Mouse (Mus musculus): Measurements from ENCODE around the gene Efnb1.

Gene Efnb1

DNA sequence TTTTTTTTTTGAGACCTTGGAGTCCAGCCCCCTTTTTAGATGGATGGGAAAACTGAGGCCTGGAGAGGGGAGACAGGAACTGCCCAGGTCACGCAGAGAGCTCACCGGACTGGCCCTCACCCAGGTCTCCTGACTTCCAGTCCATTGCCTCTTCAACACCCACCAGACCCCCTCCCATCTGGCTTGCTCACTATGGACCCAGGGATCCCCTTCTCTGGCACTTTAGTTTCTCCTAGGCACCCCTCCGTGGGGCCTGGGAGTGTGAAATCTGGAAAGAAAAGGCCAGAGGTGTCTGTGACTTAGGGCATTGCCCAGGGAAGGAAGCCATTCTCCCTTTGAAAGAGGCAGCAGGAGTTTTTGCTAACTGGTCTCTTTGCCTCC, 17.3 kb downstream of the Efnb1 start:
- no peak for DNase-seq (ENCODE audit: low read depth, low spot score)

DNA sequence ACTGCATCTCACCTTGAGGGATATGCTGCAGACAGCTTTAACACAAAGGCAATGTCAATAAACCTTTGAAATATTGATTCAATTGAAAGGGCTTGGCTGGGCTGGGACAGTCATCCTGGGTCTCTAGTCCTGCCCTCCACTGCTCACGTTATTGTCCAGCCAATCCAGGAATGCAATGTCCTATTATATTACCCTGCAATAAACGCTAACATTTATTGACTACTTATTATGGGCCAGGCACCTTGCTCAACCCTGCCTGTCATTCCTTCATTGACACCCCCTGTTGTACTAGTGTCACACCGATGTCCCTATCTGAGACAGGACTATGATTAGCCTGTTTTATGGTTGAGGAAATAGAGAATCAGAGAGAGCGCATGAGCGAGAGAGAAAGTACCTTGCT, 18.4 kb downstream of the Efnb1 start:
- no peak for DNase-seq (ENCODE audit: low read depth, low spot score)

DNA sequence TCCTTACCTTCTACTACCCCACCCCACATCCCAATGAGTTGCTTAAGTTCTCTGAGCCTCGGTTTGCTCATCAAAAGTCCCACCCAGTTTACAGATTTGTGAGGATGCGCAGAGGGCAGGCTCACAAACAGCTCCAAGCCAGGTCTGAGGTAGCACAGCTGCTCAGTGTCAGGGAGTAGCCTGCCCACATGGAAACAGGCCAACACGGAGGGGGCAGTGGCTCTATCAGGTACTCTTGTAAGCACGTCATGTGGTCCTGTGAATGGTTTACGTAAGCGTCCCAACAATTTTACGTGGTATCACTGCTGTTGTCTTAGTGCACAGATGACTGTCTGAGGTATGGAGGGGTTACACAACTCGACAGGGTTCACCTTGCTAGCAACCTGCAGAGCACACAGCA, 23.1 kb downstream of the Efnb1 start:
- DNase-seq (ENCODE audit: low read depth, low spot score) = no peak

DNA sequence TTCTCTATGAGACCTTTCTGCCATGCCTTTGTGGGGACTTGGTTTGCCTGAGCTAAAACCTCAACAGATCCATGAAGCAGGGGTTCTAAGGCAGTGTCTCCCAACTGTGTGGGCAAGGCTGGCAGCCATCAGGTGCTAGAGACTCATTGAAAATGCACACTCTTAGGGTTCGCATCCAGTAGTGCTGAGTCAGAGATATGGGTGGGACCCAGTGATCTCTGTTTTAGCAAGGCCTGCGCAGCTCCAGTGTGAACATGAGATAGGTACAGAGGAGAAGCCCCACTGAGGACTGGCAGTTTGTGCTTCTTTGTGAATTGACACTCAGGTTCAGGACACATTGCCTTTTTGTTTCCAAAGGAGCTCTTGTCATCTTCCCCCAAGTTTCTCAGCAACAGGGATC, 28.2 kb downstream of the Efnb1 start:
- no peak for DNase-seq (ENCODE audit: low read depth, low spot score)

DNA sequence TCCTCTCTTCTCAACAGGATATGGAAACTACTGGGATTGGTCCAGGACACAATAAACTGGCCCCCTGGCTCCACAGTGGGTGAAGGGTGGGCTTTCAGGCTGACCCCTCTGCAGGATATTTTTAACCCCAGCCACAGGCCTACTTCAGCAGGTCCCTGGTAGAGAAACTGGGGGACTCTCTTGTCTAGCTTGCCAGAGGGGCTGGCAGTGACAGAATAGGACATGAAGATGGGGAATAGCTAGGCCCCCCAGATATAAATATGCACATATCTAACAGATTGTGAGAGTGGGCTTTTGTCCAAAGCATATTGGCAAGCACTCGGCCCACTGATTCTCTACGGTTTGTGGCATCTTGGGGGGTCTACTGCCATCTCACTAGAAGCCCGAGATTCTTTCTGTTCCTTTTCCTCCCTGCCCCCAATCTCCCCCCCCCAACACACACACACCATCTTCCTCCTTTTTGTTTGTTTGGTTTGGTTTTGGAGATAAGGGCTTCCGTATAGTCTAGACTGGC, 29.0 kb downstream of the Efnb1 start:
- no peak for DNase-seq (ENCODE audit: low read depth, low spot score)

DNA sequence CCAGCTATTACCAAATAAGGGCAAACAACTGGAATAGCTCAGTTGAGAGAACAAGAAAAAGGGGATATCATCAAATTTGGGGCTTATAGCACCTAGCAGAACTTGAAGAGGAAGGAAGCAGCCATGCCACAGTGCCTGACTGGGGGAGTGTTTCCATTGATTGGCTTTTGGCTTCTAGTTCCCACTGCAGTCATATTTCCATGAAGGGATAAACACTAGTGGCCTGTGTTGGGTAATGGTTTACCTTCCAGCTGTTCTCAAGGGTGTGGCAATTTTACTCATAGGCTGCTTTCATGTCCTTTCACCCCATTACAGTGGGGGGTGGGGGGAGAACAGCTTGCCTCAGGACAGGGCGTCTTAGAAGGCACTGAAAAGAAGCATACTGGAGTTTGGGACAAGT, 31.1 kb downstream of the Efnb1 start:
- no peak for DNase-seq (ENCODE audit: low read depth, low spot score)

DNA sequence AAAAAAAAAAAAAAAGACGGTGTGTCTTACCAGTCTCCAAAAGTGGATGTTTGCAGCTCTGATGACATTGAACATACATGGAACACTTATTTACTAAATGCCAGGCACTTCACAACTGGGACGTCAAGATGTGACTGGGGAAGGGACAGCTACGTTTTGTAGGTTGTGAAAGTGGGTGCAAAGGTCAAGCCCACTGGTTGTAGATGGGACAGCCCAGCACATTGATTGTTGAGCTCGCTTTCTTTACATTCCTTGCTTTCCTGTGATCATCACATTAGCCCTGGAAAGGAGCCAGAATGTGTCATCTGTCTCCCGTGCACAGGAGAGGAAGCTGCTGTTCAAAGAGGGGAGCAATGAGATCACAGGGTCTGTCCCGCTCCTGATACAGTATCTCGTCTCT, 31.6 kb downstream of the Efnb1 start:
- no peak for DNase-seq (ENCODE audit: low read depth, low spot score)

DNA sequence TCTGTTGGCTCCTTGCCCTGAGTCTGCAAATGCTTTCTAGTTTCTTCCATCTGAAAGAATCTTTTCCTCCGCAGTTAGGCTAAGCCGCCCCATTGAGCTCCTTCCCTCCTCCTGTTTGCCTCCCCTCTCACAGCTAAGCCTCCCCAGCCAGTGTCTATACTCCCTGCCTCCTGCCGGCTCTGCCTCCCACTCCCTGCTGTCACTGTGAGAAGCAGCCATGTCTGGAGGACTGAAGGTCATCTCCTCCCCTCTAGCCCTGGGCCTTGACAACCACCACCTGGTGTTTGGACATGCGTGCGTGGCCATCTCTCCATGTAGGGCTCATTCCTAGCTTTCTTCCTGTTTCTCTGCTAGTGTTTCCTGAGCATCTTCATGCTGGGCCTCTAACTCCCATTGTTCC, 36.4 kb downstream of the Efnb1 start:
- DNase-seq (ENCODE audit: low read depth, low spot score) = no peak

DNA sequence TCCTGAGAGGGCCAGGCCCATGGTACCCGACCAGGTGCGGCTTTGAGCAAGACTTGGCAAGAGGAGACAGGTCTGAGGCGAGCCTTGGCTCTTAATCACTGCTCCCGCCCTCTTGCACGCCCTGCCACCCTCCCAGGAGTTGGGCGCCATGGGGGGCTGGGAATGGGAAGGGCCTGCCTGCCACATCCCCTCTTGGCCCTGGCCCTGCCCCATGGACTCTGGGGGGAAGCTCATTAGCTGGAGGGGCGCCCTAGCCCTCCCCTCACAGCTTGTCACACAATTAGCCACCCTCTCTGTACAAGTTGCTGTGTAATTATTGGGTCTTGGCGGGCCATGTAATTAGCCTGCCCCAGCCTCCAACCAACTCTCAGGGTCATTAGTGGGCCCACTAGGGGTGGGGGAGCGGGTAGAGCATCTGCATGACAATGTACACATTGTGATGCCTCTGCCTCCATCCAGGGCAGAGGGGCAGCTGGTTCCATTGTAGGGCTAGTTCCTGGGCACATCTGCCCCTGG, 49.2 kb downstream of the Efnb1 start:
- no peak for DNase-seq (ENCODE audit: low read depth, low spot score)

DNA sequence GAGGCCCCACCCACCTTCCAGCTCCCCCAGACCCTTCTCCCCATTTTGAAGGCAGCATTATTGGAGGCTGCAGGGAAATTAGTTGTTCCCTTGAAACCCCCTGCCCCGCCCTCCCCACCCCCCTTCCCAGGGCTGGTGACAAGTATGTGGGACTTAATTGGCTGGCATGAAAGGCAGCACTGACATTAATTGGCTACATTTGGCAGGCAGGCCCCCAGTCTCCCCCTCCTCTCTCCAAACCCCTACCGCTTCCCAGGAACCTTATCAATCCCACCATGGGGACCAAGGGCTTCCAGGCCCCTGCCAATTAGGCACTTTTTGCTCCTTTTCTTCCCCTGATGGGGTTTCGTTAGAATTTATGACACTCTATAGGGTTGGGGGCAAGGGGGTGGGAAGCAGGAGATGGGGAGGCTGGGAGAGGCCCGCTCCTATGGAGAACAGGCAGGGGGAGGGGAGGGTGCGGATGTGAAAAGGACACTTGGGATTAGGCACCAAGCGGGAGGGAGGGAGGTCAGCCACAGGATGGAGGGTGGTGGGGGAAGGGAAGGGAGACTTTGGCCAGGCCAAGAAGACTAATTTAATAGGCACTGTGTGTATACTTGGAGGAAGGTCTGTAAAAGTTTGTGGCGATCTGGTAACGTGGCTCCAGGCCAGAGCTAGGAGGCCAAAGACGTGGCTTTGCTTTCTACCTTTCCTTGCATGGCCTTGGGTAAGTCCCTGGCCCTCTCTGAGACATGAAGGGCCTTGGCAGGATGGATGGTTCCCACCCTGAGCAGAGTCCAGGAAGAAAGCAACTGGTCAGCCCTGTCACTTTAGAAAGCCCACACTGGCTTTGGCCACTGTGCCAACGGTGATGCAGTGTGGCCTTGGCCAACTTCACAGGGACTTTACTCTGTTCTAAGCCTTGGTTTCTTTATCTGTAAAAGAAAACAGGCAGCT, 50.8 kb downstream of the Efnb1 start:
- DNase-seq (ENCODE audit: low read depth, low spot score) = no peak

DNA sequence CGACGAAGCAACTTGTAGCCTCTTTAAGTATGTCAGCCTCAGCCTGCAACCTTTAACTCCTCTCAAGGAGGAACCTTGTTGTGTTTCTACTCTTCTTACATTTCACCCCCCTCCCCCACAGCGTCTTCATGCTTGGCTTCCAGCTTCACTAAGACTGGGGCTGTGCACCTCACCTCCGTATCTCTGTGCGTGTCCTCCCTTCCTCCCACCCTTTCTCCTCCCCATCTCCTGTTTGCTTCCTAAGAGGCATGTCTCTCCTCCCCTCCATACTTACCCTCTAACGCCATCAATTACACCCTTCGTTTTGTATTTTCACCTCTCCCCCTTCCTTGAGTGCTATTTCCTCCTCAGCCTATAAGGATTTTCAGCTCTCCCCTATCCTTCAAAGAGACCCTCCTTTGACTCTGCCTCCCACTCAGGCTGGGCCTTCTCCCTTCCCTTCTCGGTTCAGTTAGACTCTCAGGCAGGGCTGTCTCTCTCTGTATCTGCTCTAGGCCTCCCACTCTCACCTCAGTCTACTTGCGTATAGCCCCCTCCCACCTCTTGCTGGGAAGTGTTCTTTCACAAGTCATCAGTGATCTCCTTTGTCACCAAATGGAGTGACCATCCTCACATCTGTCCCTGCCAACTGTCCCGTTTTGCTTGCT, 55.6 kb downstream of the Efnb1 start:
- no peak for DNase-seq (ENCODE audit: low read depth, low spot score)

DNA sequence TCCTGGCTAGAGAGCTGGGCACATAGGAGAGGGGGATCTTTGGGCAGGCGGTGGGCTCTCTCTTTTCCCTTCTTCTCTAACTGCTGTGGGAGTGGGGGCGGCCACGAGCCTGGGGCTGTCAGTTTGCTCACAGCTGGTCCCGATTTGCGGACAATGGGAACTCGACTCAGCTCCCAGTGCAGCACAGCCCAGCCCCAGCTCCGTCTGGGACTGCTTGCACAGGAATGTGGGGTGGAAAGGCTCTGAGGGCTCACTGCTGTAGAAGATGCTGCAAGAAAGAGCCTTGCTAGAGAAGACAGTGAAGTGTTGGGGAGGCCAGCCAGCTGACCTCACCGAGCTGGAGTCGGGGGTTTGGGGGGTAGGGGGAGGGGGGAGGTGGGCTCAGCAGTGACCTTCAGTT, 61.0 kb downstream of the Efnb1 start:
- no peak for DNase-seq (ENCODE audit: low read depth, low spot score)

DNA sequence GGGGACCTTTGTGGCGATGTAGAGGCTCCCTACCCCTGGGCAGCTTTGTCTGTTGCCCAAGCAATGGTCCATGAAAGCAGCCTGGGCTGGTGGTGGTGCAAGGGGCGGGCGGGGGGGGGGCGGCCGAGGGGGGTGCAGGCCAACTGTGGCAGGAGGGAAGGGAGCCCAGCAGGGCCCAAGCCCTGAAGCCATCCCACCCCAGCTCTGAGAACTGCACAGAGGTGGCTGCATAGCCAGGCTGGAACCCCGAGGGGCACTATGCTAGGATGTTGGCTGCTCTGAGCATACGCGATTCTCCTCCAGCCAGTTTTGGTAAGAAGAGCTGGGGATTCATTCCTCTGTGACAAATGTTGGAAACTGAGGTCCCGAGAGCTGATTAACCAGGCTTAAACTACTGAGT, 62.6 kb downstream of the Efnb1 start:
- no peak for DNase-seq (ENCODE audit: low read depth, low spot score)
